Mouse (Mus musculus) olfactory bulb, adult 2 months (tissue): ENCODE results near the gene Obsl1. TPM values are rescaled to one million over a fixed set of nuclear protein-coding genes. Genes with fewer than 3 reads are reported as not detected.
A peak's percentile ranks its signal among the peaks of the same experiment; 100 is the strongest.

Experiments
- H3K27ac ChIP-seq: fragments of 200-500 bp; 2 replicates; pipeline ENCODE4 v1.5.1; 2012; ENCODE audit warnings: low read depth, low read length; ENCODE audit not compliant: insufficient read depth
- H3K4me1 ChIP-seq: fragments of 200-500 bp; 2 replicates; pipeline ENCODE4 v1.6.1; 2012; ENCODE audit warnings: low read length; ENCODE audit not compliant: control insufficient read depth, insufficient read depth
- H3K4me3 ChIP-seq: fragments of 200-500 bp; 2 replicates; pipeline ENCODE4 v1.5.1; 2012; ENCODE audit warnings: mild to moderate bottlenecking, low read depth, low read length, moderate library complexity; ENCODE audit not compliant: insufficient read depth
- CTCF ChIP-seq: fragments of 200-500 bp; IDR thresholded peaks from 2 replicates; pipeline ENCODE4 v1.5.1; 2012; ENCODE audit warnings: low read depth, mild to moderate bottlenecking, low read length, moderate library complexity; ENCODE audit not compliant: insufficient read depth
- POLR2A ChIP-seq: fragments of 200-500 bp; IDR thresholded peaks from 2 replicates; pipeline ENCODE4 v1.6.1; 2012; ENCODE audit warnings: mild to moderate bottlenecking, low read depth, low read length, moderate library complexity; ENCODE audit not compliant: insufficient read depth
- WGBS: fragments of 180-500 bp; shearing (Covaris S2); methylation state at CpG from one replicate; pipeline ENCODE4 v1.1.7; 2018; 5-methylcytosine and 5-hydroxymethylcytosine counted together
- polyA plus RNA-seq: library from polyadenylated mRNA; stranded (reverse); fragments of >200 nt; gene quantifications from 2 replicates; pipeline ENCODE4 v1.2.4, GENCODE M21; 2012; ENCODE audit warnings: low replicate concordance; ENCODE audit not compliant: missing spikeins, insufficient read depth, insufficient read length

Obsl1 gene
- polyA plus RNA-seq, 1 experiment, result not detected

GRCm38 (mm10) chr1:75445751-75446611, 60.3 kb downstream of the Obsl1 start:
- peak overlapping the region; percentile 63 for H3K27ac ChIP-seq
- WGBS, result 2% methylated on average over 22 of the region's 22 CpGs
- H3K4me3 ChIP-seq, result no peak overlapping the region
- peaks cover 89% of the 10 kb centered on the region for H3K4me1 ChIP-seq
- TF ChIP-seq CTCF (peak; percentile 93), POLR2A (no peak)

DNA sequence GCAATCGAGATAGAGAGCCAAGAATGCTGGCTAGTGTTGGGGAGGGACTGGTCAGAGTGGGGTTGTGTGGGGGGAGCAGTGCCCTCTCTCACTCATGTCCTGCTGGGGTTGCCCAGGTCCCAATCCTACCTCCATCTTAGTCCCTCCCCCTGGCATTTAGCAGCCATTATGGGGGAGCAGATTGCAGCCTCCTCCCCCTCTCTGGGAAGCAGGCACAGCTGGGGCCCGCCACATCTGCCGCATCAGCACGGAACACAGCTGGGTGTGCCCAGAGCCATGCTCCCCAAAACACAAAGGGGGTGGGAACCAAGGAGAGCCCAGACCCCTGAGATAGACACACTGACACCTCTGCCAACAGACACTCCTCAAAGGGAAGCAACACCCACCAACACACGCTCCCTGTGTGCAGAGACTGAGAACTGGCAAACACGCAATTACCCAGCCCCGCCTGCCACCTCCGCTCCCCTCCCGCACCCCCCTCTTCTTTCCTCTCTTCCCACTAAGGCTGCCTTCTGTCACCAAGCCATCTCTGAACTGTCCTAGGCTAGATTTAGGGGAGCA, 61.0 kb downstream of the Obsl1 start:
- no peak overlapping the region for H3K4me3 ChIP-seq
- H3K27ac ChIP-seq, result peak overlapping the region; percentile 35
- peaks cover 81% of the 10 kb centered on the region for H3K4me1 ChIP-seq

DNA sequence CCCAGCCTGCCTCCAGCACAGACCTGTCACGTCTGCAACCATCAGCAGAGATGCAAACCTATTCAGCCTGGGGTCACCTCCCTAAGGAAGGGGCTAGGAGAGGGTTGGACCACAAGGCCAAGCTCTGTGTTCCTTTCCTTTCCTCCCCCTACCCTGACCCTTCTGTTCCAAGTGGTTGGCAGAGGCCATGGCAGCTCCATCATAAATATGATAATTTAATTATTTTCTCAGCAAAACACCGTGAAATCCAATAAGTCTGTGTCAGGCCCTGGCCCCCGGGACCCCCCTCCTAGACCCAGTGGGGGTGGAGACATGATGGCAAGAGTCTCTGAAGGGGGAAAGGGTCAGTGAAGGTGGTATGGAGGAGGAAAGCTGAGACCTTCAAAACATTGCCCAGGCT, 62.0 kb downstream of the Obsl1 start:
- Histone ChIP-seq H3K4me1 (peaks cover 71% of the 10 kb centered on the region), H3K27ac (peak overlapping the region; percentile 69), H3K4me3 (no peak overlapping the region)
- 48% methylated on average over 3 of the region's 3 CpGs for WGBS
- TF ChIP-seq POLR2A (no peak), CTCF (no peak)

More for the DNA sequence above, 61.0 kb downstream of the Obsl1 start:
- TF ChIP-seq CTCF, result no peak
- whole genome bisulfite sequencing, result 1% methylated on average over 9 of the region's 9 CpGs

- H3K4me1 ChIP-seq, result peaks cover 67% of the 10 kb centered on the region
- H3K27ac ChIP-seq, result peak overlapping the region; percentile 7; the same call in 1 of the 2 replicates
Measured at GRCm38 (mm10) chr1:75443247-75444024, 62.8 kb downstream of the Obsl1 start.

DNA sequence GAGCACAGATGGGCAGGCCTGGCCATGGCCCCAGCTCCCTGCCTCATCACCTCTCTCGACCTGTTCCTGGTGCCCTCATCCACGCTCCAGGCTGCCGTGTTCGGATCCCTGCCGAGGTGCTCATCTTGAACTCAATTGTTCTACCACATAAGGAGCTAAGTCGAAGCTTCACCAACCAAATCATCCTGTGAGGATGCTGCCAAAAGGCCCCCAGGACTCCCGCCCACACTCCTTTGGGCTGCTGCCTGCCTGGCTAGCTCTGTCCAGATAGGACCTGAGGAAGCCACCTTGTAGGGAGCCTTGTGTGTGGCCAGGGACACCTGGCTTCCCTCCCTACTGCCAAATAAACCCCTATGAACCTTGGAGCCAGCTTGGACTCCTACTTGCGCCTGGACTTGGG, 63.4 kb downstream of the Obsl1 start:
- WGBS, result 41% methylated on average over 8 of the region's 8 CpGs
- Histone ChIP-seq H3K4me3 (no peak overlapping the region), H3K27ac (no peak overlapping the region), H3K4me1 (peaks cover 64% of the 10 kb centered on the region)
- no peak for TF ChIP-seq POLR2A
- no peak for TF ChIP-seq CTCF

More at GRCm38 (mm10) chr1:75443247-75444024, 62.8 kb downstream of the Obsl1 start:
- no peak for TF ChIP-seq POLR2A
- no peak for TF ChIP-seq CTCF
- WGBS, result 17% methylated on average over 13 of the region's 13 CpGs
- no peak overlapping the region for H3K4me3 ChIP-seq

DNA sequence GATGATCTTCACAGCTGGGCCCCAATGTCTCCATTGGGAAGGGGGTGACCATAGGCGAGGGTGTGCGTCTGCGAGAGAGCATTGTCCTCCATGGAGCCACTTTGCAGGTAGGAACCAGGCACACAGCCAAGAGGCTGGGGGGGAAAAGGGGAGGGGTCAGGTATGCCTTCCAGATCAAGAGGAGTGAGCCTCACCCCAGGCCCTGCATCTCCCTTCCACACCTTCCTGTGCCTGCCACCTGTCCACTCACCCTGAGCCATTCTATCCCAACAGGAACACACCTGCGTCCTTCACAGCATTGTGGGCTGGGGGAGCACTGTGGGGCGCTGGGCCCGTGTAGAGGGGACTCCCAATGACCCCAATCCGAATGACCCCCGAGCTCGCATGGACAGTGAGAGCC, 64.1 kb downstream of the Obsl1 start:
- Histone ChIP-seq H3K27ac (no peak overlapping the region), H3K4me3 (no peak overlapping the region), H3K4me1 (peaks cover 58% of the 10 kb centered on the region)
- no peak for TF ChIP-seq POLR2A
- TF ChIP-seq CTCF, result no peak
- 90% methylated on average over 9 of the region's 9 CpGs for WGBS

DNA sequence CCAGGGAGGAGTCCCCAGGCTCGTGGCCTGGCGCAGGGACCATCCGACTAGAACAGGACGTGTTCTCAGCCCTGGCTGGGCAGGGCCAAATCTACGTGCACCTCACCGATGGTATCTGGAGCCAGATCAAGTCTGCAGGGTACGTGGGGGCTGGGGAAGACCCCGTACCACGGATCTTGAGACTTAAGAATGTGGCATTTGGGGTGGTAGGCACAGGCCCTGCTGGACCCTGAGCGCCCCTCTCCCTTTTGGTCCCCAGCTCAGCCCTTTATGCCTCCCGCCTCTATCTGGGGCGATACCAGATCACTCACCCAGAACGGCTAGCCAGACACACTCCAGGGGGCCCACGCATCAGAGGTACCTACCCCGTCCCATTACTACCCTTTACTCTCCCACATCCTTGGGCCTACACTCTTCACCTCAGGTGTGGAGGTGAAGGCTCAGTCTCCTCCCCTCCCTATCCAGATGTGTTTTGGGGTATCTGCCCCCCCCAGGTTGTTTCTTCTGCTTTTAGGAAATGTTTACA, 64.7 kb downstream of the Obsl1 start:
- Histone ChIP-seq H3K27ac (no peak overlapping the region), H3K4me3 (no peak overlapping the region), H3K4me1 (peaks cover 56% of the 10 kb centered on the region)
- TF ChIP-seq POLR2A, result no peak
- TF ChIP-seq CTCF, result no peak
- WGBS, result 94% methylated on average over 15 of the region's 15 CpGs

- WGBS, result 90% methylated on average over 7 of the region's 7 CpGs
- H3K4me3 ChIP-seq, result no peak overlapping the region
- peaks cover 47% of the 10 kb centered on the region for H3K4me1 ChIP-seq
- no peak overlapping the region for H3K27ac ChIP-seq
- no peak for TF ChIP-seq CTCF
- no peak for TF ChIP-seq POLR2A
Measured at GRCm38 (mm10) chr1:75440661-75441060, 65.6 kb downstream of the Obsl1 start.
